Mouse (Mus musculus): ENCODE measurements around the gene Ttll12.
A peak's percentile ranks its signal among the peaks of the same experiment; 100 is the strongest.

- TF ChIP-seq POLR2A (IDR thresholded peaks at IDR 0.05; ENCODE audit: extremely low read depth, insufficient read depth, low read length) (0 out of 2 replicates have a peak, but pooled peaks have one; percentile 68), CTCF (IDR thresholded peaks at IDR 0.05; ENCODE audit: low read depth, low read length) (no peak)
Observed at GRCm38 (mm10) chr15:83563327-83563856, 31.6 kb downstream of the Ttll12 start, which contains the start of the genes Tspo and Mcat.
